Mouse (Mus musculus) embryonic fibroblast, embryonic 13.5 days (primary cell): ENCODE data around the gene Zbtb22.

ENCODE experiments used
- CTCF ChIP-seq: IDR thresholded peaks from 2 replicates; pipeline ENCODE4 v1.5.1; 2011; ENCODE audit warnings: mild to moderate bottlenecking, control low read depth, low read length, moderate library complexity, borderline replicate concordance; ENCODE audit not compliant: insufficient read depth
- POLR2A ChIP-seq: IDR thresholded peaks from 2 replicates; pipeline ENCODE4 v1.6.1; 2011; ENCODE audit warnings: low read depth, mild to moderate bottlenecking, control low read depth, low read length, moderate library complexity

DNA sequence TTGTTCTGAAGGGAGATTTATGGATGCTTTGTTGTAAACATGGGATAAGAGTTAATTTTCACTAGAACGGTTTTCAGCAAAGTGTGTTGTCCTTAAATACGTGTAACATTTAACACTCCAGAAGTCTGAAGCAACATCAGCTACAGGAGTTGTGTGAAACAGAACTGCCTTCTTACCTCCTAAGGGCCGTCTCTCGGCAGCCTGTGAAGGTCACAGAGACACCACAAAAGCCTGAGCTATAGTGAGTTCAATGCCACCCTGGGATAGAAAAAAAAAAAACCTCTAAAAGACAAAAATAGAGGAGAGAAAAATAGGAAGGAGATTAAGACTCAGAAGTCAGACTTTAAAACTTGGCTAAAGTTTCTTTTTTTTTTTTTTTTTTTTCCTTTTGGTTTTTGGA, 13.6 kb upstream of the Zbtb22 start:
- TF ChIP-seq CTCF = no peak
- TF ChIP-seq POLR2A = no peak
